Mouse (Mus musculus): ENCODE data around the gene Irf4.

Gene Irf4

GRCm38 (mm10) chr13:30738310-30738840, 10.7 kb upstream of the Irf4 start:
- no peak for DNase-seq (ENCODE audit: low read depth, low spot score)

GRCm38 (mm10) chr13:30741172-30741571, 7.9 kb upstream of the Irf4 start:
- DNase-seq (ENCODE audit: low read depth, low spot score), result no peak

- no peak for DNase-seq (ENCODE audit: low read depth, low spot score)
These were observed 6.5 kb upstream of the Irf4 start for GRCm38 (mm10) chr13:30742411-30742970.

- DNase-seq (ENCODE audit: low read depth, low spot score), result no peak
These were observed 3.9 kb upstream of the Irf4 start for GRCm38 (mm10) chr13:30745121-30745520.

GRCm38 (mm10) chr13:30747068-30747467, 2.0 kb upstream of the Irf4 start:
- DNase-seq (ENCODE audit: low read depth, low spot score), result no peak

GRCm38 (mm10) chr13:30747504-30747903, 1.5 kb upstream of the Irf4 start:
- no peak for DNase-seq (ENCODE audit: low read depth, low spot score)

- DNase-seq (ENCODE audit: low read depth, low spot score), result no peak
These were observed 705 bp upstream of the Irf4 start for GRCm38 (mm10) chr13:30748321-30748720.

GRCm38 (mm10) chr13:30749557-30750141, 623 bp downstream of the Irf4 start:
- DNase-seq (ENCODE audit: low read depth, low spot score), result peak; percentile 30

- DNase-seq (ENCODE audit: low read depth, low spot score), result peak; percentile 32
These were observed 1.7 kb downstream of the Irf4 start for GRCm38 (mm10) chr13:30750461-30751303.

- no peak for DNase-seq (ENCODE audit: low read depth, low spot score)
These were observed 2.2 kb downstream of the Irf4 start for GRCm38 (mm10) chr13:30751304-30751580.

GRCm38 (mm10) chr13:30752581-30753187, 3.7 kb downstream of the Irf4 start:
- DNase-seq (ENCODE audit: low read depth, low spot score), result no peak

GRCm38 (mm10) chr13:30753441-30753840, 4.4 kb downstream of the Irf4 start:
- DNase-seq (ENCODE audit: low read depth, low spot score), result no peak

- DNase-seq (ENCODE audit: low read depth, low spot score), result no peak
These were observed 5.0 kb downstream of the Irf4 start for GRCm38 (mm10) chr13:30754066-30754465.

- no peak for DNase-seq (ENCODE audit: low read depth, low spot score)
These were observed 5.9 kb downstream of the Irf4 start for GRCm38 (mm10) chr13:30754825-30755476.

GRCm38 (mm10) chr13:30755577-30755976, 6.6 kb downstream of the Irf4 start:
- DNase-seq (ENCODE audit: low read depth, low spot score), result no peak

GRCm38 (mm10) chr13:30755998-30756639, 7.1 kb downstream of the Irf4 start:
- no peak for DNase-seq (ENCODE audit: low read depth, low spot score)

- no peak for DNase-seq (ENCODE audit: low read depth, low spot score)
These were observed 8.4 kb downstream of the Irf4 start for GRCm38 (mm10) chr13:30757264-30757900.

GRCm38 (mm10) chr13:30758789-30759381, 9.9 kb downstream of the Irf4 start:
- DNase-seq (ENCODE audit: low read depth, low spot score), result no peak

GRCm38 (mm10) chr13:30760374-30761090, 11.5 kb downstream of the Irf4 start:
- no peak for DNase-seq (ENCODE audit: low read depth, low spot score)

- no peak for DNase-seq (ENCODE audit: low read depth, low spot score)
These were observed 12.2 kb downstream of the Irf4 start for GRCm38 (mm10) chr13:30761151-30761631.
